Mouse (Mus musculus) left cerebral cortex, postnatal 10 days (tissue): Measurements from ENCODE around the gene 4930452B06Rik. TPM values are rescaled to one million over a fixed set of nuclear protein-coding genes. Genes with fewer than 3 reads are reported as not detected.

Experiments used
- DNase-seq, 2 experiments: peaks; one replicate each; pipeline ENCODE4 v3.0.0; 2021 to 2022; ENCODE audit warnings: low spot score in 2 of 2, mixed read lengths in 1 of 2; ENCODE audit errors: extremely low spot score in 1 of 2
- intact Hi-C: fragments of 180-260 bp; cut with DNase I; formaldehyde crosslinking; loops from one replicate; pipeline ENCODE4 v1.15.1; 2025
- total RNA-seq, 2 experiments: library from RNA; stranded (reverse); gene quantifications; 2 replicates each; pipeline ENCODE4 v1.2.3; 2021

Gene 4930452B06Rik
- total RNA-seq, 2 experiments from 2014 or later: 12.2 to 12.7 TPM

- no peak for DNase-seq
- intact Hi-C loops: no loop called here
These were observed 262.7 kb downstream of the 4930452B06Rik start for GRCm38 (mm10) chr14:8403310-8403709.

GRCm38 (mm10) chr14:8398507-8398906 is 267.5 kb downstream of the 4930452B06Rik start:
- DNase-seq: no peak
- intact Hi-C loops: no loop called here

GRCm38 (mm10) chr14:8395690-8396287 is 270.3 kb downstream of the 4930452B06Rik start:
- no peak for DNase-seq
- intact Hi-C loops: no loop called here

- intact Hi-C loops: no loop called here
- DNase-seq: peak; percentile 23 to 27
These were observed 273.7 kb downstream of the 4930452B06Rik start for GRCm38 (mm10) chr14:8392181-8392825.
